Mouse (Mus musculus) midbrain, embryonic 12.5 days (tissue): ENCODE measurements around the gene Akap7. TPM values are rescaled to one million over a fixed set of nuclear protein-coding genes. Genes with fewer than 3 reads are reported as not detected.
"Not testable (repeated sequence)": the region's sequence is repeated elsewhere in the genome, so short reads cannot be mapped to it uniquely, and the experiment has no call there.

Experiments used
- ATAC-seq: fragments of 200-750 bp; cut with Nextera tagmentation; 2 replicates; pipeline ENCODE4 v1.8.0; 2017; ENCODE audit warnings: low read depth, moderate TSS enrichment, moderate library complexity; ENCODE audit not compliant: low FRiP score
- H3K27ac ChIP-seq: fragments of 300-500 bp; sonication (generic); replicated peaks from 2 replicates; pipeline ENCODE4 v1.5.1; 2016; ENCODE audit warnings: mild to moderate bottlenecking
- H3K27me3 ChIP-seq: fragments of 300-500 bp; sonication (generic); 2 replicates; pipeline ENCODE4 v1.6.1; 2016; ENCODE audit warnings: mild to moderate bottlenecking
- H3K36me3 ChIP-seq: fragments of 300-500 bp; sonication (generic); 2 replicates; pipeline ENCODE4 v1.6.1; 2016
- H3K4me1 ChIP-seq: fragments of 300-500 bp; sonication (generic); 2 replicates; pipeline ENCODE4 v1.6.1; 2016
- H3K4me2 ChIP-seq: fragments of 300-500 bp; sonication (generic); replicated peaks from 2 replicates; pipeline ENCODE4 v1.6.1; 2016; ENCODE audit warnings: mild to moderate bottlenecking, moderate library complexity
- H3K4me3 ChIP-seq: fragments of 300-500 bp; sonication (generic); 2 replicates; pipeline ENCODE4 v1.5.1; 2016; ENCODE audit warnings: mild to moderate bottlenecking
- H3K9ac ChIP-seq: fragments of 300-500 bp; sonication (generic); replicated peaks from 2 replicates; pipeline ENCODE4 v1.6.1; 2016; ENCODE audit warnings: mild to moderate bottlenecking, moderate library complexity
- H3K9me3 ChIP-seq: fragments of 300-500 bp; sonication (generic); 2 replicates; pipeline ENCODE4 v1.6.1; 2016; ENCODE audit warnings: mild to moderate bottlenecking
- WGBS: fragments of 180-500 bp; shearing (Covaris S2); methylation state at CpG from one replicate; pipeline ENCODE4 v1.1.7; 2016; 5-methylcytosine and 5-hydroxymethylcytosine counted together
- polyA plus RNA-seq: library from polyadenylated mRNA; unstranded; fragments of >200 nt; fragmentation: Nextera tagmentation; extraction: Ambion mirVana; gene quantifications from 2 replicates; pipeline ENCODE4 v1.2.1, GENCODE M21; 2016

Gene Akap7
- polyA plus RNA-seq, 1 experiment from 2014 or later = 23.0 TPM

- Histone ChIP-seq H3K4me3 (no peak overlapping the region), H3K4me1 (no peaks in the 10 kb centered on the region), H3K4me2 (no peak overlapping the region), H3K27me3 (no peaks in the 10 kb centered on the region), H3K9ac (no peak overlapping the region), H3K27ac (no peak overlapping the region), H3K36me3 (no peaks in the 10 kb centered on the region), H3K9me3 (no peaks in the 10 kb centered on the region)
- no peak for ATAC-seq
- 79% methylated on average over 4 of the region's 4 CpGs for WGBS
Observed at GRCm38 (mm10) chr10:25179030-25179429, 128.6 kb downstream of the Akap7 start.

GRCm38 (mm10) chr10:25177270-25177669 is 130.4 kb downstream of the Akap7 start:
- no peak overlapping the region for H3K4me2 ChIP-seq
- 93% methylated on average over 5 of the region's 5 CpGs for WGBS
- H3K4me3 ChIP-seq = no peak overlapping the region
- H3K27me3 ChIP-seq = no peaks in the 10 kb centered on the region
- no peak overlapping the region for H3K9ac ChIP-seq
- no peak overlapping the region for H3K27ac ChIP-seq
- ATAC-seq = no peak
- H3K4me1 ChIP-seq = no peaks in the 10 kb centered on the region
- H3K9me3 ChIP-seq = no peaks in the 10 kb centered on the region
- H3K36me3 ChIP-seq = no peaks in the 10 kb centered on the region

- ATAC-seq = no peak
- WGBS = 81% methylated on average over 2 of the region's 2 CpGs
Observed at GRCm38 (mm10) chr10:25174872-25175271, 132.8 kb downstream of the Akap7 start.

DNA sequence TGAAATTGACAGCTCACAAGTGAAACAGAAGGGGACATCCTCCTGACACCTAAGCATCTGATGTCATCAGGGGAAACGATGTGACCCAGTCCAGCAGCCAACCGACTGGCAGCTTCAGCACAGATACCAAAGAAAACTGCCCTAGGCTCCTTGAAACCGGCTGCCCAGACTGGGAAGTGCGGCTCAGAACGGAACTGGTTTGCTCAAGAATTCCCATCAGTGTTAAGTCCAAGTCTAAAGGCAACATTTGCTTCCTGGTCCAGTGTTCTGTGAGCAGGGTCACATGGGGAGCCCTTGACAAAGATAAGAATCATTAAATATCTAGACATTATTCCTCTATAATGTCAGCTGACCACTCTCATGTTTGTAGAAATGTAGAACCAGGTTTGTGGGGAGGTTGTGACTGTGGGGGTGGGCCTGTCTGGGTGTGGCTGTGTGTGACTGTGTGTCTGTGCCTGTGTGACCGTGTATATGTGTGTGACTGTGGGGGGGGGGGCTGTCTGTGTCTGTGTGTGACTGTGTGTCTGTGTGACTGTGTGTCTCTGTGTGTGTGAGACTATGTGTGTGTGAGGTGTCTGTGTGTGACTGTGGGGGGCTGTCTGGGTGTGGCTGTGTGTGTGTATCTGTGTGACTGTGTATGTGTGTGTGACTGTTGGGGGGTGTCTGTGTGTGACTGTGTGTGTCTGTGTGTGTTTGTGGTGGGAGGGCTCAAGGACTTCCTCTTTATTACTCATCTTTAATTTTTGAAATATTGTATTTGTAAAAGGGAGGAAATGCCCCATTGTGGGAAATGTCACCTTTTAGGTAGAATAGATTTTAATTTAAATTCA is 140.1 kb downstream of the Akap7 start:
- H3K9me3 ChIP-seq = no peaks in the 10 kb centered on the region
- H3K4me2 ChIP-seq = no peak overlapping the region
- H3K36me3 ChIP-seq = no peaks in the 10 kb centered on the region
- 77% methylated on average over 6 of the region's 6 CpGs for WGBS
- ATAC-seq = no peak
- H3K27ac ChIP-seq = no peak overlapping the region
- H3K4me3 ChIP-seq = no peak overlapping the region
- no peaks in the 10 kb centered on the region for H3K27me3 ChIP-seq
- no peaks in the 10 kb centered on the region for H3K4me1 ChIP-seq
- no peak overlapping the region for H3K9ac ChIP-seq

More at GRCm38 (mm10) chr10:25174872-25175271, 132.8 kb downstream of the Akap7 start:
- H3K4me1 ChIP-seq = no peaks in the 10 kb centered on the region
- H3K36me3 ChIP-seq = no peaks in the 10 kb centered on the region
- H3K4me2 ChIP-seq = no peak overlapping the region
- H3K4me3 ChIP-seq = no peak overlapping the region
- no peak overlapping the region for H3K9ac ChIP-seq
- no peaks in the 10 kb centered on the region for H3K27me3 ChIP-seq
- no peak overlapping the region for H3K27ac ChIP-seq
- H3K9me3 ChIP-seq = no peaks in the 10 kb centered on the region

GRCm38 (mm10) chr10:25163510-25163909 is 144.2 kb downstream of the Akap7 start:
- not testable (repeated sequence) for H3K9me3 ChIP-seq, H3K4me2 ChIP-seq, H3K27ac ChIP-seq, H3K4me3 ChIP-seq, ATAC-seq, H3K36me3 ChIP-seq, H3K9ac ChIP-seq, H3K4me1 ChIP-seq, H3K27me3 ChIP-seq
- 24% methylated on average over 3 of the region's 3 CpGs for WGBS

DNA sequence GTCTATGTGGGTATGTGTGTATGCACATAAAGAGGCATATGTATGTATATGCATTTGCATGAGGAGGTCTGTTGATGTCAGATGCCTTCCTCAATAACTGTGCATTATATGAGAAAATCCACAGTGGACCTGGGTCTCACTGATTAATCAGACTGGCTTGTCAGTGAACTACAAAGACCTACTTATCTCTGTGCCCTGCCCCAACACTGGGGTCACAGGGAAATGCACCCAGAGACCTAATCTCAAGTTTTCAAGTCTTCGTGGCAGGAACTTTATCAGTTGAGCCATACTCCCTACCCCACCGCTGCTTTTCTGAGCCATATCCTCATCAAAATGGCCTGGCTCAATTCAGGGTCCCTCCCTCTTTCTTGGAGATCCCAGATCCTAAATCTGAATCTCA is 146.0 kb downstream of the Akap7 start:
- H3K4me3 ChIP-seq = no peak overlapping the region

GRCm38 (mm10) chr10:25158651-25159050 is 149.0 kb downstream of the Akap7 start:
- Histone ChIP-seq H3K4me2 (no peak overlapping the region), H3K4me1 (no peaks in the 10 kb centered on the region), H3K27ac (no peak overlapping the region), H3K27me3 (no peaks in the 10 kb centered on the region), H3K4me3 (no peak overlapping the region), H3K9me3 (no peaks in the 10 kb centered on the region), H3K9ac (no peak overlapping the region), H3K36me3 (no peaks in the 10 kb centered on the region)
- WGBS = 85% methylated on average over 5 of the region's 5 CpGs
- ATAC-seq = no peak

More for the DNA sequence above, 146.0 kb downstream of the Akap7 start:
- ATAC-seq = no peak
- Histone ChIP-seq H3K4me1 (no peaks in the 10 kb centered on the region), H3K9me3 (no peaks in the 10 kb centered on the region), H3K36me3 (no peaks in the 10 kb centered on the region), H3K9ac (no peak overlapping the region), H3K27me3 (no peaks in the 10 kb centered on the region), H3K27ac (no peak overlapping the region), H3K4me2 (no peak overlapping the region)
- WGBS = 76% methylated on average over 2 of the region's 2 CpGs

- Histone ChIP-seq H3K4me1 (no peaks in the 10 kb centered on the region), H3K4me2 (no peak overlapping the region), H3K4me3 (no peak overlapping the region), H3K9me3 (no peaks in the 10 kb centered on the region), H3K36me3 (no peaks in the 10 kb centered on the region), H3K9ac (no peak overlapping the region), H3K27me3 (no peaks in the 10 kb centered on the region), H3K27ac (no peak overlapping the region)
- no peak for ATAC-seq
Observed at GRCm38 (mm10) chr10:25157339-25157738, 150.3 kb downstream of the Akap7 start.

DNA sequence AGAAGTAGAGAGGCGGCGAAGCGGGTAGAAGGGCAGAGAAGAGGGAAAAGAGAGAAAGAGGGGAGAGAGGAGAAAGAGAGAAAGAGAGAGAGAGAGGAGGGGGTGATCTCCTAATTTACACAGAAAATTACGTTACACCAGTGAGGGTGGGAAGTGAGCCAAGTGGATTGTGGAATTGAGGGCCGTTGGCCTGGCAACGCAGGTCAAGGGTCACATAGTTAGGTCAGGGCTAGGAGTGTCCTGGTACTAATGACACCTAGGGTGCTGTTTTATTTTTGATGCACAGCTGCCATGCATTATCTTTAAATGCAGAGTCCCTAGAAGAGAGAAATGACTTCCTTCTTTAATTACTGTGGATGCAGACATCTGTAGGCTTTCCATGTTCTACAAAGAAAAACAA is 153.4 kb downstream of the Akap7 start:
- Histone ChIP-seq H3K27ac (no peak overlapping the region), H3K27me3 (no peaks in the 10 kb centered on the region), H3K36me3 (no peaks in the 10 kb centered on the region), H3K9me3 (no peaks in the 10 kb centered on the region), H3K4me1 (no peaks in the 10 kb centered on the region), H3K9ac (no peak overlapping the region), H3K4me2 (no peak overlapping the region), H3K4me3 (no peak overlapping the region)
- WGBS = 63% methylated on average over 6 of the region's 6 CpGs
- ATAC-seq = no peak

- no peaks in the 10 kb centered on the region for H3K27me3 ChIP-seq
- H3K9ac ChIP-seq = no peak overlapping the region
- no peak overlapping the region for H3K27ac ChIP-seq
- no peaks in the 10 kb centered on the region for H3K9me3 ChIP-seq
- 93% methylated on average over 7 of the region's 7 CpGs for WGBS
- no peak overlapping the region for H3K4me2 ChIP-seq
- H3K36me3 ChIP-seq = no peaks in the 10 kb centered on the region
- H3K4me3 ChIP-seq = no peak overlapping the region
- H3K4me1 ChIP-seq = no peaks in the 10 kb centered on the region
- no peak for ATAC-seq
Observed at GRCm38 (mm10) chr10:25151172-25151800, 156.4 kb downstream of the Akap7 start.

DNA sequence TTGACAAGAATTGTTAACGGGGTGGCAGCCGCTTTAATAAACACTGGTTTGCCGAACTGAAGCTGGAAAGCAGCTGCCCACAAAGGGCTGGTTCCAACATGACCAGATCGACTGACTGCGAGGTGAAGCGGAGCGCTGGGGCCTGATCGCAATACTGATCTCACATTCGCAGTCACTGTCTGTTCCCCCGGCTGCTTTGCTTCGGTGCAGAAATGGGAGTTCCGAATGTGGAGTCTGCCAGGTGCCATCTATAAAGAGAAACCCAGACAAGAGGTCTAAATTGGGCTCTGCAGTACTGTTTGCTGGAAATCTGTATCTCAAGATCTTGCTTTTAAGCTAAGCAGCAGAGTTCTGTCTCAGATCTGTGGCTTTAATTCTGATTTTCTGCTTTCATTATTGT is 161.8 kb downstream of the Akap7 start:
- Histone ChIP-seq H3K4me1 (0 out of 2 replicates have a peak, but pooled peaks cover 1% of the 10 kb centered on the region), H3K27ac (no peak overlapping the region), H3K36me3 (no peaks in the 10 kb centered on the region), H3K4me3 (no peak overlapping the region), H3K9me3 (no peaks in the 10 kb centered on the region), H3K27me3 (no peaks in the 10 kb centered on the region), H3K9ac (no peak overlapping the region), H3K4me2 (no peak overlapping the region)
- 76% methylated on average over 12 of the region's 12 CpGs for WGBS
- ATAC-seq = 0 out of 2 replicates have a peak, but pooled peaks have one; percentile 27
